Mouse (Mus musculus): ENCODE measurements around the gene Cfap57.

Gene Cfap57

DNA sequence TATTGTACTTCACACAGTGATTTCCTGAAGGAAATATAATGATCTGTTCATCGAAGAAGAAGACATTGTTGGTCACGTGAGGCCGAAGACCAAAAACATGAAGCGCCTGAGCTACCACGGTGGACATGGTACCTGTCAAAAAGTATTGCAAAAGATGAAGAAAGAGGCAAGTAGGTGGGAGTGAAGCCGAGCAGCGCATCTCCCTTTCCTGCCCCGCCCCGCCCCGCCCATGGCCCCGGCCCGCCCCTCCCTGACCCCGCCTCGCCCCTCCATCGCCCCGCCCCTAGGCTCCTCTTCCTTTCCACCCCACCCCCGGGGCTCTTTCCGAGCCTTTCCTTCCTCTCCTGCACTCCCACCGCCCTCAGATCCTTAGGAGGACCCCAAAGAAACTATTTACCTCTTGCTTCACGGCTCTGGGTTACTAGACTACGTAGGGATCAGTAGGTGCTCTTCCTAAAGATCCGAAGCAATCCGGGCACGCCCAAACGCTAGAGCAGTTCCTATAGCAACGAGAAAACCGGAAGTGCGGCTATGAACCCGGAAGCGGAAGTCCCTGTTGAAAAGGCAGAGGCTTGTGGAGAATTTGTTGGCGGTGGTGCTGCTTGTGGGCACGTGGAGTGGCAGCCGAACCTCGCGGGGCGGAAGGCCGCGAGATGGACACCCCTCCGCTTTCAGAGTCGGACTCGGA, at the start of gene Cfap57, which contains the start of gene Ebna1bp2:
Cfap57 (minus strand) TSS at position 499 of the 688 bp plus-strand sequence.
Ebna1bp2 (plus strand) TSS at position 521 of the 688 bp plus-strand sequence.
- DNase-seq (ENCODE audit: low spot score), result peak; percentile 97

DNA sequence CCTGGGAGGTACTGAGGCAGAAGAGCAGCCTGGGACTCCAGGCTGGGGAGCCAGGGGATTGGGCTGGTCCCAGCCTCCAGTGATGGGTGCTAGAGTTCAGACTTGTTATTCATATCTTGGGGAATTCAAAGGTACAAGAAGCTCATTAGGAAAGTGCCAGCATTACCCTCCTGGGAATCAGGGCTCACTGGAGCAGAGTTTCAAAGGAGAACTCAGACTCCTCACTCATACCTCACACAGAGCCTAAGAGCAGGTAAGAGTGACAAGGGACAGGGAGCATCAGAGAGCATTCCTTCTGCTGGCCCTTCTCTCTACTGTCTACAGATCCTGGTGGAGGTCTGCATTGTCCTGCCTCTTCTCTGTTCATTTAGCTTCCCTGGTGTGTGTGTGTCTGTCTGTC, 38.1 kb upstream of the Cfap57 start, which contains the start of gene Olfr62:
Olfr62 (plus strand) TSS at position 301 of the 400 bp plus-strand sequence.
- no peak for DNase-seq (ENCODE audit: low spot score)

DNA sequence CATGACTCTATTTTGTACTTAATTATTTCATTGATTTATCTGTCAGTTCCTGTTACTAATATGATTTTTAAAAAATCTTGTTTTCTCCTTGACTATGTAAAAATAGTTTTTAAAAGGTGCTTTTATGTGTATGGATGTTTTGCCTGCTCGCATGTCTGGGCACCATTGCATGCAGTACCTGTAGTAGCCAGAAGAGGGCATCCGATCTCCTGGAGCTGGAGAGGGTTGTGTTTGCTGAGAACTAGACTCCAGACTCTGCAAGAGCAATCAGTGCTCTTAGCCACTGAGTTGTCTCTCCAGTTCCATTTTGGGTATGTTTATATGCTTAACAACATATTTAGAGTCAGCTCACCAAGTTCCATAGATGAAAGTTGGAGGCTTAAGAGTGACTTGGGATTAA, 24.7 kb upstream of the Cfap57 start:
- peak; percentile 60 for DNase-seq (ENCODE audit: low spot score)

DNA sequence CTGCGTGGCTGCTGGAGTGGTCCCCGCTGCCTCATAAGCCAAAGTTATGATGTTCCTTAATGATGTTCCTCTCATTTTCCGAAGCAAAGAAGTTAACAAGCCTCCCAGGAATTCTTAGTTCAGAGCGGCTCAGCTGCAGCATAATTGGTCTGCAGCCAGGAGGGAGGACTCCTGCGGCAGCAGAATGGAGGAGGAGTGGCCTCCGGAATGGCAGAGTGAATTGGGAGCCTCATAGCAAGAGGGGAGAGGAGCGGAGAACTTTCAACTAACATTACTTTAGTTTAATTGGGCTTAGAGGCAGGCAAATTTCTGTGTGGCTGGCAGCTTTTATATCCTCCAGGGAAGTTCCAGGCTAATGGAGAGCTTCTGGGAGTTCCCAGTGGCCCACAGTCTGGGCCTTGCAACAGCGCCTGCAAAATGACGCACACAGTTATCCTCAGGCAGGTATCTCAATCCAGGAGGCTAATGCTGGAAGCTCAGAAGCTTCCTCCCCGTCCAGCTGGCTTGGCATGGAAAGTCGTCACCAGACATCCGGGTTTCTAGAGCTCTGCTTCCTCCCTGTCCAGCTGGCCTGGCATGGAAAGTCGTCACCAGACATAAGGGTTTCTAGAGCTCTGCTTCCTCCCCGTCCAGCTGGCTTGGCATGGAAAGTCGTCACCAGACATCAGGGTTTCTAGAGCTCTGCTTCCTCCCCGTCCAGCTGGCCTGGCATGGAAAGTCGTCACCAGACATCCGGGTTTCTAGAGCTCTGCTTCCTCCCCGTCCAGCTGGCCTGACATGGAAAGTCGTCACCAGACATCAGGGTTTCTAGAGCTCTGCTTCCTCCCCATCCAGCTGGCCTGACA, 22.0 kb upstream of the Cfap57 start:
- DNase-seq (ENCODE audit: low spot score), result no peak

GRCm38 (mm10) chr4:118630261-118630660, 9.7 kb upstream of the Cfap57 start:
- no peak for DNase-seq (ENCODE audit: low spot score)

DNA sequence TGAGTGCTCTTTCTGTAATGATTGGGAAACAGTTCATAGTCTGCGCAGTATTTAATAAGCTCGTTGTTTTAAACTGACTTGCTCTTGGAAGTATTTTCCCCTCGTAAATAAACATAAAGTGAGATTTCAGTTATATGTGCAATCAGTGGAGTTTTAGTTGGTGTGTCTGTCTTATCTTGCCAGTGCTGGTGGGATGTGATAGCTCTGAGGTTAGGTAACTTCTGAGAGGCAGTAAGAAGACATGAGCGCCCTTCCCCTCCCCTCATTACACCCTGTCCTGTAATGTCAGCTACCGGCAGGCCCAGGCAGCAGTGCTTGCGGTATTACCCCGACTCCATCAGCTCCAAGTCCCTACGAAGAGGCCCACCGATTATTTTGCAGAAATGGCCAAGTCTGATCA, 1.2 kb upstream of the Cfap57 start:
- no peak for DNase-seq (ENCODE audit: low spot score)

- no peak for DNase-seq (ENCODE audit: low spot score)
Observed at GRCm38 (mm10) chr4:118620967-118621320, 367 bp upstream of the Cfap57 start.

DNA sequence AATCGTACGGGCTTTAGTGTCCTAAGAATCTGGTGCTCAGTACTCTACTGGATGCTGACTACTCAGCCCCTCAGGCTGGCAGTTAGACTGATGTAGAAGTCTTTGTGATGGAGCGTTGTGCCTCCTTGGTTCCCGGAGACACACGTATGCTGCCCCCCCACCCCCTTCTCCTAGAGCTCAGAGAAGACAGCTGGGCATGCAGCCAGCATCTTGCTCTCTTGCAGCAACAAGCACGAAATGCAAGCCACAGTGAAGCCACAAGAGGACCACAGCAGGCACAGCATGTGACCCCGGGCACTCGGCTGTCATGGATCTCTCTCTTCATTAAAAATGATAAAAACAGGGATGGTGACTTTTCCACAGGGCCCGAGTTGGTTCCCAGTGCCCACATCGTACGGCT, 5.2 kb downstream of the Cfap57 start:
- no peak for DNase-seq (ENCODE audit: low spot score)

DNA sequence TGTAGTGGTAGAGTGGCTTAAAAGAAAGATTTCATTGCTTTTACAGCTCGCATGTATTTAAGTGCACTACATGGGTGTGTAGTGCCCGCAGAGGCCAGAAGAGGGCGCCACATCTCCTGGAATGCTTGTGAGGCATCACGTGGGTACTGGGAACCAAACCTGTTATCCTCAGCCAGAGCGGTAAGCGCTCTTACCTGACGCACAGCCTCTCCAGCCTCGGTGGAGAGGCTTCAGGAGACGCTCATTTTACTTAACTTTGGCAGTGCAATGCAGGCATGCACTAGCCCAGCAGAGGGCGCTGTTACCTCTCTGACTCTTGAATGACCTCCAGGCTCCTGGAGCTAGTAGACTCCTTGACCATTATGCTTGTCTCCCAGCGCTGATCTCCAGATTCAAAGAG, 8.0 kb downstream of the Cfap57 start:
- DNase-seq (ENCODE audit: low spot score), result no peak

- no peak for DNase-seq (ENCODE audit: low spot score)
Observed at GRCm38 (mm10) chr4:118609836-118610235, 10.7 kb downstream of the Cfap57 start.

- DNase-seq (ENCODE audit: low spot score), result no peak
Observed at GRCm38 (mm10) chr4:118604065-118604464, 16.5 kb downstream of the Cfap57 start.

DNA sequence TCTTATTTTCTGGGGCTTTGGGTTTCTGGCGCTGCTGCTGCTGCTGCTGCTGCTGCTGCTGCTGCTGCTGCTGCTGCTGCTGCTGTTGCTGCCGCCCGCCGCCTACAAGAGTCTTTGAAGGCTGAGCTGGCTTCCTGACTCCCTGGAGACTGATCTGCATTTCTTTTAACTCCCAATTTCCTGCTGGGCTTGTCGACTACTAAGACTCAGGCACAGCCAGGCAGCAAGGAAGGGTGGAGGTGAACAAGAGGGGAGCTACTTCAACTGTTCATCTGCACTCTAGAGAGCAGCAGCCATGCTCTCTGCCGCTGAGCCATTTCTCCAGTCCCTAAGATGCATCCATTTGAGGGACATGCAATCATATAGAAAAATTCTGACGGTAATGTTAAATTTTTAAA, 30.8 kb downstream of the Cfap57 start:
- no peak for DNase-seq (ENCODE audit: low spot score)

GRCm38 (mm10) chr4:118589053-118589732, 31.4 kb downstream of the Cfap57 start:
- no peak for DNase-seq (ENCODE audit: low spot score)

GRCm38 (mm10) chr4:118582629-118583028, 37.9 kb downstream of the Cfap57 start:
- DNase-seq (ENCODE audit: low spot score), result no peak

GRCm38 (mm10) chr4:118581508-118581907, 39.1 kb downstream of the Cfap57 start:
- no peak for DNase-seq (ENCODE audit: low spot score)

GRCm38 (mm10) chr4:118579313-118579712, 41.3 kb downstream of the Cfap57 start:
- DNase-seq (ENCODE audit: low spot score), result no peak

DNA sequence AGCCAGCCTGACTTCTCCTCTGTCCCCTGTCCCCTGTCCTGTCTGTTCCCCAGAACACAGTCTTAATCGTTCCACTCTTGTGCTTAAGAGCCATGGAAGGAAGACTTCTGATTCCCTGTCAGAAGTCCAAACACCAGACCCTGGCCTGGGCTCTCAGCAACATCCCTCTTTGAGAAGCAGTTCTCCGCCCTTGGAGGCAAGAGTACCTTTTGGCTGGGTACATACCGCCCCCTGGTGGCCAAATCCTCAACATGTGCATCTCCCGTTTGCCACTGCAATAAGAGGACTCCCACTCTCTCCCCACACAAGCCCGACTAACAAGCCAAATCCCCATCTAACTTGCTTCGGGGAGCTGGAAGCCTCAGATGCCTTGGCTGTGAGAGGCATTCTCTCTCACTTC, 44.5 kb downstream of the Cfap57 start:
- peak; percentile 88 for DNase-seq (ENCODE audit: low spot score)

GRCm38 (mm10) chr4:118571441-118571840, 49.1 kb downstream of the Cfap57 start:
- no peak for DNase-seq (ENCODE audit: low spot score)

DNA sequence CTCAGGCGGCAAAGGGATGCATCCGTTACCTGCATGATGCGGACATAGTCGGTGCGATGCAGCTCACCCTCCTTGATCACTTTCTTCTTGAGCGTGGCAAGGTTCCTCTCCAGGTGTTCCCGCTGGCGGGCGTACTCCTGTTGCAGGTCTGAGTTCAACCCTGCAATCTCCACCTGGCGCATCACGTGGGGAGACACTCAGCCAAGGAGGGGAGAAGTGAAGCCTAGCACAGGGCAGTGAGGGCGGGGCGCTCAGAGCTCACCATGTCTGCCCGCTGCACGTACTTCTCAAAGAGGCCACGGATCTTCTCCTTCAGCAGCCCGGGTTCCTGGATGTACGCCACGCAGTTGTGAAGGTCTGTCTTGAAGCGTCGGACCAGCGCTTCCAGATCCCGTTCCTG, 51.3 kb downstream of the Cfap57 start:
- DNase-seq (ENCODE audit: low spot score), result no peak

DNA sequence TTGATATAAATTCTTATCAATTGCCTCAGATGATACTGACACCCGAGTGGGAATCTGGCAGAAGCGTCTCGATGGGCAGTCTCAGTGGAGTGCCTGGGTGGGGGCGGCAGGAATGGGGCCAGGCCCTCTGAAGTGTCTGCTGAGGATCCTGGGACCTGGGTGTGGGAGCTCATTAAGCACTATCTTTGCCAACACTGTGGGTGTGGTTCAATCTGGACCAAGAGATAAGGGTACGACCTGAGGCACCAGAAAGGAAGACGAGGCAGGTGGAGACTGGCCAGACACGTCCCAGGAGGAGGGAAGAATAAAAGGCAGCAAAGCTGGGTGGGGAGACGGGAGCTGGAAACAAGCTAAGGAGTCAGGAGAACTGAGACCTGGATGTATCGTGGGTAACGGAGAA, 51.9 kb downstream of the Cfap57 start:
- DNase-seq (ENCODE audit: low spot score), result no peak

- peak; percentile 80 for DNase-seq (ENCODE audit: low spot score)
Observed at GRCm38 (mm10) chr4:118566161-118566676, 54.4 kb downstream of the Cfap57 start.

GRCm38 (mm10) chr4:118564926-118565279, 55.7 kb downstream of the Cfap57 start:
- DNase-seq (ENCODE audit: low spot score), result no peak

Data from adipocyte (in vitro differentiated cells).